Mouse (Mus musculus) kidney, embryonic 16.5 days (tissue): ENCODE measurements around the gene Zfp988. TPM values are rescaled to one million over a fixed set of nuclear protein-coding genes. Genes with fewer than 3 reads are reported as not detected.
"Not testable (repeated sequence)": the region's sequence is repeated elsewhere in the genome, so short reads cannot be mapped to it uniquely, and the experiment has no call there.

Source experiments
- ATAC-seq: fragments of 200-750 bp; cut with Nextera tagmentation; 2 replicates; pipeline ENCODE4 v1.8.0; 2017; ENCODE audit warnings: moderate TSS enrichment; ENCODE audit not compliant: low FRiP score, low TSS enrichment
- H3K27ac ChIP-seq: fragments of 300-500 bp; sonication (generic); 2 replicates; pipeline ENCODE4 v1.5.1; 2014; ENCODE audit warnings: low read length
- H3K27me3 ChIP-seq: fragments of 300-500 bp; sonication (generic); 2 replicates; pipeline ENCODE4 v1.6.1; 2014; ENCODE audit warnings: low read length, control low read depth, mixed read lengths; ENCODE audit not compliant: insufficient read depth
- H3K36me3 ChIP-seq: fragments of 300-500 bp; sonication (generic); 2 replicates; pipeline ENCODE4 v1.6.1; 2014; ENCODE audit warnings: low read length, control low read depth, mixed read lengths; ENCODE audit not compliant: insufficient read depth
- H3K4me1 ChIP-seq: fragments of 300-500 bp; sonication (generic); 2 replicates; pipeline ENCODE4 v1.6.1; 2014; ENCODE audit warnings: low read length, control low read depth, mixed read lengths; ENCODE audit not compliant: insufficient read depth
- H3K4me2 ChIP-seq: fragments of 300-500 bp; sonication (generic); replicated peaks from 2 replicates; pipeline ENCODE4 v1.6.1; 2014; ENCODE audit warnings: low read depth, low read length
- H3K4me3 ChIP-seq: fragments of 300-500 bp; sonication (generic); 2 replicates; pipeline ENCODE4 v1.5.1; 2014; ENCODE audit warnings: mild to moderate bottlenecking, low read length
- H3K9ac ChIP-seq: fragments of 300-500 bp; sonication (generic); replicated peaks from 2 replicates; pipeline ENCODE4 v1.6.1; 2014; ENCODE audit warnings: low read length
- H3K9me3 ChIP-seq: fragments of 300-500 bp; sonication (generic); 2 replicates; pipeline ENCODE4 v1.6.1; 2016; ENCODE audit warnings: low read length, control low read depth
- WGBS: fragments of 180-500 bp; shearing (Covaris S2); extraction: QIAGEN DNeasy Blood & Tissue Kit; methylation state at CpG from one replicate; pipeline ENCODE4 v1.1.7; 2014; 5-methylcytosine and 5-hydroxymethylcytosine counted together
- polyA plus RNA-seq: library from polyadenylated mRNA; unstranded; fragments of >200 nt; fragmentation: Nextera tagmentation; extraction: Ambion mirVana; gene quantifications from 2 replicates; pipeline ENCODE4 v1.2.1, GENCODE M21; 2015

The Zfp988 gene
- polyA plus RNA-seq, 1 experiment from 2014 or later: 0.17 TPM

DNA sequence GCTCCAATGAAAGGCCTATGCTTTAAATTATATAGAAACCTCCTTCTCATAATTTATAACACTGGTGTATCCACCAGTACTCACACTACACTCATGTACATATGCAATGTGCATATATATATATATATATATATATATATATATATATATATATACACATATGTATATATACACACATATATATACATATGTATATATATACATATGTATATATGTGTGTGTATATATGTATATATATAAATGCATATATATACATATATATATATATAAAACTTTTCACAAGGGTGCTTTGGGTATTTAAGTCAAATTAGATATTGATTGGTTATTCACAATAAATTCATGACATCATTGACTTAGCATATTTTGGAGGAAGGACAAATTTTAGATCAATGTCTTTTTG, 3.1 kb upstream of the Zfp988 start:
- H3K4me1 ChIP-seq, H3K9ac ChIP-seq, H3K36me3 ChIP-seq, H3K4me2 ChIP-seq, H3K27ac ChIP-seq, ATAC-seq, H3K27me3 ChIP-seq, H3K4me3 ChIP-seq: not testable (repeated sequence)
- H3K9me3 ChIP-seq: peaks cover 14% of the 10 kb centered on the region

DNA sequence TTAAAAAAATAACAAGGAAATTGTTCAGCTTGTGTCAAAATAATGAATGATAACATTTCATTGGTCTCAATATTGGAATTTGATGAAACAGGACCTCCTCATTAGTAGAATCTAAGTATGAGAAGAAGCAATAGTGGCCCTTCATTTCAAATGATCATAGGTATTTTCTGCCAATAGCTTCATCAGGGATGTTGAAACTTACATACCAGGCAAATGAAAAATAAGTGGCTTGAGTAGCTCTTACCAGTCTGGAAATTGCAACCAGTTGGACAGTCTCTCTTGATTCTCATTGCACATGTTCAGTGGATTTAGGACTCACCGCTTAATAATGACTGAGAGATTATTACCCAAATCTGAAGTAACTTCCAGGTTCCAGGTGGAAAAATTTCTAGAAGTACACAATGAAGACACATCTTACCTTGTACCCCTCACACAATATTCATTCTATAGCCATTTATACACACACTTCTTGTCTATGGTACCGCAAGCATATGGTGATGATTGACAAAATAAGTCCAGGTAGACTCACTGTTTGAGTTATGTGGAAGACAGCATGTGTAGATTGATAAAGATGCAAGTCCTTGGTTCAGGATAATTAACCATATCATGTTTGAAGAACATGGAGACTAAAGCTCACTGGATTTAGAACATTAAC, 29.7 kb downstream of the Zfp988 start:
- not testable (repeated sequence) for H3K4me2 ChIP-seq, H3K4me1 ChIP-seq, H3K36me3 ChIP-seq, H3K9ac ChIP-seq, H3K27me3 ChIP-seq, H3K4me3 ChIP-seq, H3K27ac ChIP-seq
- H3K9me3 ChIP-seq: peaks cover 46% of the 10 kb centered on the region
- WGBS: 90% methylated on average over 2 of the region's 2 CpGs
- ATAC-seq: 0 out of 2 replicates have a peak, but pooled peaks have one; percentile 23

DNA sequence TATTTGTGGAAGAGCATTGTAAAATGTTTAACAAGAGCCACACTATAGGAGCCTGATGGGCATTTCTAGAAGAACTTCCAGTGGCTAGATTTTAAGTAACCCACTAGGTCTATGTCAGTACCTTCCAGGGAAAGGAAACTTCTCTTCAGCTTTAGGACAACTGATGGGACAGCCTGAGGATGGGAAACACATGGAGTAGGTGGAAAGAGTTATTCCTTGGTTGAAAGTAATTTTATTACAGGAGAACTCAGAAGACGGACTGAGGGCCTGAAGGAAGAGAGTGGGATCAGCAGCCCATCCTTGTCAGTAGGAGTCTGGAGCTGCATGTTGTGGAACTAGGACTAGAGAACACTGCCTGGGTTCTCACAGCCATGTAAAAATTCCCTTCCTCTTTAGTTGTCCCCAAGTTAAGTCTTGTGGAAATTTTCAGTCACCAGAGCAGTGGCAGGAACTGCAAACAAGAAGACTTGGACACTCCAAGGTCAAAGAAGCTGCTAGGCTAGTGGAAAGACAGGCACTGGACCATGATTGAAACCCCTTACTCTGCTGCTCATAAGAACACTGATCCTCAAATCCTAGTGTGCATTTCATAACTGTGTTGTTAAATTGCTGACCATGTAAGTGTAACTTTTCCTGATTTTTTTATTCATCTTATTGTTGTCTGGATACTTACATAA, 30.4 kb downstream of the Zfp988 start:
- H3K4me3 ChIP-seq, H3K27ac ChIP-seq, H3K27me3 ChIP-seq, H3K9ac ChIP-seq, H3K4me2 ChIP-seq, H3K4me1 ChIP-seq, H3K36me3 ChIP-seq: not testable (repeated sequence)
- H3K9me3 ChIP-seq: peaks cover 48% of the 10 kb centered on the region
- 52% methylated on average over 1 of the region's 1 CpGs for WGBS
- peak; percentile 46; the same call in 1 of the 2 replicates for ATAC-seq

DNA sequence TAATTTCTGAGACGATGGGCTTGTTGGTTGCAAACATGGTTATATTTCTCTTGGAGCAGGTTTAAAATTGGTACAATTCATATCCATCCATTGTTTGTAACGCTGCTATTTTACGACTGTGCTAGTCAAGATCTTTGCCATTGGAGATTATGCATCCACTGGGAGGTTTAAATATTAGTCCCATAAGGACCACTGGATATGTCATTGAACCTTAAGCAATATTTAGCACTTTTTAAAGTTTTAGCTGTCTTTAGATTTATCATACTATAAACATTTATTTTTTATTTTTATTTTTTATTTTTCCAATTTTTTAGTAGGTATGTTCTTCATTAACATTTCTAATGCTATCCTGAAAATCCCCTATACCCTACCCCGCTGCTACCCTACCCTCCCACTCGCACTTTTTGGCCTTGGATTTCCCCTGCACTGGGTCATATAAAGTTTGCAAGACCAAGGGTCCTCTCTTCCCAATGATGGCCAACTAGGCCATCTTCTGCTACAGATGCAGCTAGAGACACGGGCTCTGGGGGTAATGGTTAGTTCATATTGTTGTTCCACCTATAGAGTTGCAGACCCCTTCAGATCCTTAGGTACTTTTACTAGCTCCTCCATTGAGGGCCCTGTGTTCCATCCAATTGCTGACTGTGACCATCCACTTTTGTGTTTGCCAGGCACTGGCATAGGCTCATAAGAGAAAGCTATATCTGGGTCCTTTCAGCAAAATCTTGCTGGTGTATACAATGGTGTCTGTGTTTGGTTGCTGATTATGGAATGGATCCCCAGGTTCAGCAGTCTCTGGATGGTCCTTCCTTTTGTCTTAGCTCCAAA, 31.1 kb downstream of the Zfp988 start:
- H3K4me2 ChIP-seq, H3K36me3 ChIP-seq, H3K4me3 ChIP-seq, H3K9ac ChIP-seq, H3K27ac ChIP-seq, H3K27me3 ChIP-seq, H3K4me1 ChIP-seq: not testable (repeated sequence)
- H3K9me3 ChIP-seq: peaks cover 48% of the 10 kb centered on the region
- peak; percentile 63 for ATAC-seq
- 69% methylated on average over 6 of the region's 6 CpGs for WGBS

DNA sequence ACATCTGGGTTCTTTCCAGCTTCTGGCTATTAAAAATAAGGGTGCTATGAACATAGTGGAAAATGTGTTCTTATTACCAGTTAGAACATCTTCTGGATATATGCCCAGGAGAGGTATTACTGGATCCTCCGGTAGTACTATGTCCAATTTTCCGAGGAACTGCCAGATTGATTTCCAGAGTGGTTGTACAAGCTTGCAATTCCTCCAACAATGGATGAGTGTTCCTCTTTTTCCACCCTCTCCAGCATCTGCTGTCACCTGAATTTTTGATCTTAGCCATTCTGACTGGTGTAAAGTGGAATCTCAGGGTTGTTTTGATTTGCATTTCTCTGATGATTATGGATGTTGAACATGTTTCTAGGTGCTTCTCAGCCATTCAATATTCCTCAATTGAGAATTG, 32.0 kb downstream of the Zfp988 start:
- not testable (repeated sequence) for H3K36me3 ChIP-seq, H3K4me1 ChIP-seq, H3K4me3 ChIP-seq, H3K27ac ChIP-seq, H3K9ac ChIP-seq, H3K27me3 ChIP-seq, ATAC-seq, H3K4me2 ChIP-seq
- peaks cover 48% of the 10 kb centered on the region for H3K9me3 ChIP-seq
- 90% methylated on average over 2 of the region's 2 CpGs for WGBS

DNA sequence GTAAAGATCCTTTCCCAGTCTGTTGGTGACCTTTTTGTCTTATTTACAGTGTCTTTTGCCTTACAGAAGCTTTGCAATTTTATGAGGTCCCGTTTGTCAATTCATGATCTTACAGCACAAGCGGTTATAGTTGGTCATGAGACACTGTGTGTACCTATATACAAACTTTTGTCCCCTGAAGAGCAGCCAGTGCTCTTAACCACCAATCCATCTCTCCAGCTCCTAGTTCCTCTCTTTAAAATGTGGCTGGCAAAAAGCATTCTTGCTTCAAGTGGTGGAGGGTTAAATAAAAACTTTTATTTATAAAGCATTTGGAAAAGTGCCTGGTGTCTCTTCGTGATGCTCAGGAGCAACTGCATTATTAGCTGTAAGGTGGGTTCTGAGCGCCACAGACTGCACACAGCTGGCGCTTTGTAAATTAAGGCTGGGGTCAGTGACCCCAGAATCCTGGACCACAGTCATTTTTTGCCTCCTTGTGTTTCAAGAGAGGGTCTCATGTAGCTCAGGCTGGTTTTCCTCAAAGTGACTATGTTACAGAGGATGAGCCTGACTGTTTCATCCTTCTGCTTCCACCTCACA, 32.6 kb downstream of the Zfp988 start:
- Histone ChIP-seq H3K9ac (no peak overlapping the region), H3K27ac (no peak overlapping the region), H3K4me2 (no peak overlapping the region), H3K36me3 (no peaks in the 10 kb centered on the region), H3K9me3 (peaks cover 52% of the 10 kb centered on the region), H3K27me3 (no peaks in the 10 kb centered on the region), H3K4me3 (no peak overlapping the region), H3K4me1 (no peaks in the 10 kb centered on the region)
- WGBS: 69% methylated on average over 5 of the region's 5 CpGs
- ATAC-seq: no peak

DNA sequence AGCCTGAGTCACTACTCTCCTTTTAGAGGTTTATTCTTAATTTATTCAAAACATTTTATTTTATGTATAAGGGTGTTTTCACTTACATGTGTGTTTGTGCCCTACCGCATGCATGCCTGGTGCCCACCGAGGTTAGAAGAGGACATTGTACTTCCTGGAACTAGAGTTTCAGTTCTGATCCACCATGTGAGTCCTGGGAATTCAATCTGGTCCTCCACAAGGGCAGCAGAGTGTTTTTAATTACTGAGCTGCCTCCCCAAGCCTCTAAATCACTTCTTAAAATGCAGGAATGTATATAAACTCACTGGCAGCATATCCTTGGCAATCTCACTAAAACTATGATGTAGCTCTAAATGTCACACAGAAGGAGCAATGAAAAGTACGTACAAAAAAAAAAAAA, 33.2 kb downstream of the Zfp988 start:
- H3K36me3 ChIP-seq, H3K4me3 ChIP-seq, H3K27me3 ChIP-seq, ATAC-seq, H3K4me2 ChIP-seq, H3K9ac ChIP-seq, H3K4me1 ChIP-seq, H3K27ac ChIP-seq: not testable (repeated sequence)
- WGBS: 77% methylated on average over 3 of the region's 3 CpGs
- H3K9me3 ChIP-seq: peaks cover 58% of the 10 kb centered on the region

DNA sequence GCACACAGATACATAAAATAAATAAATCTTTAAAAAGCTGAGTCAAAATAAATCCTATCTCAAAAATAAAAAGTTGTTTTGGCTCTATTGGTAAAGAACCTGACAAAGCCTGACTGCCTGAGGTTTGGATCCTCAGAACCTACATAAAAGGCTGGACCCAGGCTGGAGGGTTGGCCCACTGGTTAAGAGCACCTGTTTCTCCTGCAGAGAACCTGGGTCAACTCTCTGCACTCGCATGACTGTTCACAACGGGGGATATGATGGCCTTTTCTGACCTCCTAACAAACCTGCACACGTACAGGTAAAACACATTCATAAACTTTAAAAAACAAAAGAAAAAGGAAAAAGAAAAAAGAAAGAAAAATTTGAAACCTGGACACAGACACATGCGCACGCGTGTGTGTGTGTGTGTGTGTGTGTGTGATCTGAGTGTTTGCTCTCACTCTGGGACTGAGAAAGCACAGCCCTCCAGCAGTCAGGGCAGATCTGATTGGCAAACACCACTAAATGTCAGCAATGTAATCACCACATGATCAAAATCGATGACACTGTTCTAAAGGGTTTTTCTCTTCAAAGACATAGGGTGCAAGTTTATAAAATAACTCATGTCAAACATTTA, 34.2 kb downstream of the Zfp988 start:
- peaks cover 57% of the 10 kb centered on the region for H3K9me3 ChIP-seq
- not testable (repeated sequence) for ATAC-seq

DNA sequence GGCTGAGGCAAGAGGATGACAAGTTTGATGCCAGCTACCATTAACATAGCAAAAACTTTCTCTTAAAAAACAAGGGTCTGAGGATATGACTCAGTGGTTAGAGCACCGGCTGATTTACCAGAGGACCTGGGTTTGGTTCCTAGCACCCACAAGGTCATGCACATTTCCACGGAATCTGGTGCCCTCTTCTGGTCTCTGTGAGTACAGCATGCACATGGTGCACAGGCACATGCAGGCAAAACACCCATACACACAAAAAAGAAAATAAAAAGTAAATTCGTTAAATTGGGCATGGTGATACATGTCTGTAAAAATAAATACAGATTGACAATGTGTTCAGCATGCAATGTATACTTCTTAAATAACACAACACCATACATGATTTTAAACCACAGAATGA, 34.8 kb downstream of the Zfp988 start:
- not testable (repeated sequence) for H3K4me3 ChIP-seq, H3K4me1 ChIP-seq, H3K27ac ChIP-seq, ATAC-seq, H3K4me2 ChIP-seq, H3K9ac ChIP-seq, H3K27me3 ChIP-seq, H3K36me3 ChIP-seq
- WGBS: 64% methylated on average over 3 of the region's 3 CpGs
- H3K9me3 ChIP-seq: peaks cover 54% of the 10 kb centered on the region

More for the DNA sequence above, 34.2 kb downstream of the Zfp988 start:
- H3K4me3 ChIP-seq, H3K27me3 ChIP-seq, H3K27ac ChIP-seq, H3K36me3 ChIP-seq, H3K9ac ChIP-seq, H3K4me2 ChIP-seq, H3K4me1 ChIP-seq: not testable (repeated sequence)
- 72% methylated on average over 7 of the region's 7 CpGs for WGBS
